Mouse (Mus musculus) cortical plate, adult 2 months (tissue): ENCODE measurements around the gene Lrp6. TPM values are rescaled to one million over a fixed set of nuclear protein-coding genes. Genes with fewer than 3 reads are reported as not detected.

Experiments used
- H3K27ac ChIP-seq: fragments of 200-500 bp; 2 replicates; pipeline ENCODE4 v1.5.1; 2012; ENCODE audit warnings: low read length, control low read depth, inconsistent platforms; ENCODE audit not compliant: insufficient read depth
- H3K4me1 ChIP-seq: fragments of 200-500 bp; 2 replicates; pipeline ENCODE4 v1.6.1; 2011; ENCODE audit warnings: low read length; ENCODE audit not compliant: control insufficient read depth, insufficient read depth
- H3K4me3 ChIP-seq: fragments of 200-500 bp; 2 replicates; pipeline ENCODE4 v1.5.1; 2011; ENCODE audit warnings: mild to moderate bottlenecking, low read length, control low read depth; ENCODE audit not compliant: insufficient read depth
- CTCF ChIP-seq: fragments of 200-500 bp; IDR thresholded peaks from 2 replicates; pipeline ENCODE4 v1.5.1; 2011; ENCODE audit warnings: mild to moderate bottlenecking, control low read depth, low read length; ENCODE audit not compliant: insufficient read depth; ENCODE audit errors: extremely low read depth
- POLR2A ChIP-seq: fragments of 200-500 bp; IDR thresholded peaks from 2 replicates; pipeline ENCODE4 v1.6.1; 2011; ENCODE audit warnings: mild to moderate bottlenecking, low read length, control low read depth; ENCODE audit not compliant: insufficient read depth; ENCODE audit errors: extremely low read depth
- polyA plus RNA-seq: library from polyadenylated mRNA; depleted of rRNA; stranded (reverse); fragments of >200 nt; gene quantifications from 2 replicates; pipeline ENCODE4 v1.2.3, GENCODE M21; 2012

Gene Lrp6
- polyA plus RNA-seq, 1 experiment = 25.3 TPM

DNA sequence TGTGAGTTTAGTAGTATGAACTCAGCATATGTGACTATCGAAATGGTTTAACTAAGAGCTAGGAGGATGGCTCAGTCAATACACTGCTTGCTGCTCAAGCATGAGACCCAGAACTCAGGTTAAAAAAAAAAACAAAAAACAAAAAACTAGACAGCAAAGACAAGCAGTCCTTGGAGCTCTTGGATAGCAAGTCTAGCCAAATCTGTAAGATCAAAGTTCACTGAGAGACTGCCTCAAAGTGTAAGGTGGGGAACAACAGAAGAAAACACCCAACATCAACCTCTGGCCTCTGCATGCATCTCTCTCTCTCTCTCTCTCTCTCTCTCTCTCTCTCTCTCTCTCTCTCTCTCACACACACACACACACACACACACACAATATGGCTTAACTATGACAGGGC lies 9.7 kb downstream of the Lrp6 start:
- TF ChIP-seq POLR2A (no peak), CTCF (no peak)
- no peak overlapping the region for H3K4me3 ChIP-seq
- H3K27ac ChIP-seq = no peak overlapping the region
- H3K4me1 ChIP-seq = peaks cover 5% of the 10 kb centered on the region; the same call in 1 of the 2 replicates

DNA sequence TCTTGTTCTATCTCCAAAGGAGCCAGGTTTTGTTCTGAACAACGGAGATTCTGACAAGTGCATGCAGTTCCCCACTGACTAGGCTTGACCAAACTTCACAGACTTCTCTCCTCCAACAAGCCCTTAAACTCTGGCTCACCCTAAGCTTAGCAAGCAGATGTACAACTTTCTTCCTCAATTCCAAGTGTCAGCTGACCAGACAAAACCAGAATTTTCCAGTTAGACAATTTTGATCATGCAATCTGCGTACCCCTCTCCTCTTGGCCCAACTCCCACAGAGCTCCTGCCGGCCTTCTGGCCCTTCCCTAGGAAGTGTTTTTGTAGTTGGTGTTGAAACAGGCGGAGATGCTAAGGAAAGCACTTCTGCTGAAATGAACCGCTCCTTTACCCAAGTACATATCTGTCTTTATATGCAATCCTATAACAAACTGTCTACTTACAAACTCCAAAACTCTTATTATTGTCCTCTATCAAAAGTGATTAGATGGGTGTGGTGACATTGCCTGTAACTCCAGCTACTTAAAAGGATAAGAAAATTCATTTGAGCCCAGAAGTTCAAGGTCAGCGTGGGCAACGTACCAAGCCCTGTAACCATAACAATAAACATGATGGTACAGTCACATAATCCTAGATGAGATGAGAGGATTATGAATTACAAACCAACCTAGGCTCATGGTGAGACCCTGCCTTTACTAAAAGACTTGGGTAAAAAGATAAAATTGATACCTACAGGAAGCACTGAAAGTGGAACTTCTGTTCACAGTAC lies 10.4 kb downstream of the Lrp6 start:
- Histone ChIP-seq H3K4me3 (no peak overlapping the region), H3K27ac (no peak overlapping the region), H3K4me1 (peaks cover 5% of the 10 kb centered on the region; the same call in 1 of the 2 replicates)
- no peak for TF ChIP-seq CTCF
- no peak for TF ChIP-seq POLR2A

DNA sequence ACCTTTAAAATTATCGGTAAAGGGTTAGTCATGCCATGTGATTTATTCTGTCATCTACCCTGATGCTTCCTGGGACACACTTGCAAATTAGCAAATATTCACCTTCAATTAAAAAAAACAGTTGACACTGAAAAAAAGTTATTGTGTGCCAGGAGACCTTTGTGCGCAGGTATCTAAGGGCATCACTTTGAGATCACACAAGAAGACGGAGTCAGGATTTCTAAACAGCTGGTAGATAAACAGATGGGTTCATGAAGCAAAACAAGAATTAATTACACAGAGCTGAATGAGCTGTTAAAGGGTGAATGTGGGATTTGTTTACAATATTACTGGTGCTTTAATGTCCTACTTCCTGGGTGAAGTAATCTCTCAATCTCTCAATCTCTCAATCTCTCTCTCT lies 11.6 kb downstream of the Lrp6 start:
- no peak for TF ChIP-seq CTCF
- Histone ChIP-seq H3K27ac (no peak overlapping the region), H3K4me1 (peaks cover 6% of the 10 kb centered on the region; the same call in 1 of the 2 replicates), H3K4me3 (no peak overlapping the region)

DNA sequence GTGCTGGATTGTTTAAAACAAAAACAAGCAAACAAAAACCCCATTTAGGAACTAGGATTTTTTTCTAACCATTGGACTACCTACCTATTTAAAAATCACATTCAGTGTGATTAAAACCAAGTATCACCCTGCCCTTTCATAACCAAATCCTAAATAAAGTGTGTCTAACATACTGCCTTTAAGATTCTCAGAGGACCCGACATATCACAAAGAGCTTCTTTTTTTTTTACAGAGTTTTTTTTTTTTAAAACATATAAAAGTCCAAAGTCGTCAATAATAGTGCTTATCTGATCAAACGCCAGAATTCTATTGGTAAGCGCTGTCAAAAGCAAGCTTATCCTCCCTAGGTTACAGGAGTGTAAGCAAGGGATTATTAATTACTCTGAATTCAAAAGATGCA lies 12.5 kb downstream of the Lrp6 start:
- Histone ChIP-seq H3K27ac (no peak overlapping the region), H3K4me3 (no peak overlapping the region), H3K4me1 (peaks cover 5% of the 10 kb centered on the region; the same call in 1 of the 2 replicates)
- TF ChIP-seq POLR2A (no peak), CTCF (no peak)

DNA sequence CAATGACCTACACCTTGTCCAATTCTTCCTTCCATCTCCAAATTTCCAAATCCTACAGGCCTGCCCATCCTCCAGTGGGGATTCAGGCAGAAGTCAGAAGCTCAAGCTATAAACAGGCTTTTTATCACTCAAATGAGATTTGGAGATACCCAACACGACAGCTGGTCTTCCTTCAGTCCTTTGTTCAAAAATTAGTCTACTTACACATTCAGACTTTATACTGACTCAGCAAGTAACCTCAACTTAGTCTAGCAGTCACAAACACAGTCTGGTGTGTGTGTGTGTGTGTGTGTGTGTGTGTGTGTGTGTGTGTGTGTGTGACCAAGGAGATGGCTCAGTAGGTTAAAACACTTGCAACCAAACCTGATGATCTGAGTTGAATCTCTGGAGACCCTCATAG lies 15.8 kb downstream of the Lrp6 start:
- Histone ChIP-seq H3K4me3 (no peak overlapping the region), H3K27ac (no peak overlapping the region), H3K4me1 (peaks cover 3% of the 10 kb centered on the region; the same call in 1 of the 2 replicates)
- no peak for TF ChIP-seq CTCF

DNA sequence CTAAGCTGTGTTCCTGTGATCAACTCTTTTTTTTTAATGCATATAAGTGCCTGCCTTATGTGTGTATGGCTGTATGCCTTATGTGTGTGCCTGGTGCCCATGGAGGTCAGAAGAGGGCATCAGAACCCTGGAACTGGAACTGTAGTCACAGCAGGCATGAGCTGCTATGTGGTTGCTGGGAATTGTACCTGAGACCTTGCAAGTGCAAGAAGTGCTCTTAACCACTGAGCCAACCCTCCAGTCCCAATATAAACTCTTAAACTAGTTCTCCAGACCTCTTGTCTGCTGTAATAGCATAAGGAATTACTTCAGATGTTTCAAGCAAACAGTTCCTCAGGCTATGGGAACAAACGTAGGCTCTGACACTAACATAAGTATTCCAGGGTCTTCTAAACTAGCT lies 16.4 kb downstream of the Lrp6 start:
- H3K27ac ChIP-seq = no peak overlapping the region
- no peak overlapping the region for H3K4me3 ChIP-seq
- peaks cover 1% of the 10 kb centered on the region; the same call in 1 of the 2 replicates for H3K4me1 ChIP-seq
- no peak for TF ChIP-seq POLR2A
- TF ChIP-seq CTCF = no peak

DNA sequence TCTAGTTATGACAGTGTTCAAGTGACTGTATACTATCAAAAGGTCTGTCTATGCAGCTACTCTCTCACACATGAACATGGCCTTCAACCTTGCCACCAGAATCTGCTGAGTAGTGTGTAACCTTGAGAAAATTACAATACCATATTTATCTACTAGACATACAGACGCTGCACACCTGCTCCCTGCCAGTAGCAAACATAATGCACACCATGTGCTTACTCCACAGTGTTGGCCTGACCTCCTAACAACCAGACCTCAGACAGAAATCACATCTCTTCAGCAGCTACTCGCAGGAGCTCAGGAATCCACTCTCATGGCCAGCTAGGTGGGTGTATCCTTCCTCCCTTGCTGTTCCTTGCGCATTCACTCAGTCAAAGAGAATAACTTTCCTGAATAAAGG lies 21.9 kb downstream of the Lrp6 start:
- no peak for TF ChIP-seq CTCF
- TF ChIP-seq POLR2A = no peak
- Histone ChIP-seq H3K27ac (no peak overlapping the region), H3K4me3 (no peak overlapping the region), H3K4me1 (peaks cover 5% of the 10 kb centered on the region)

DNA sequence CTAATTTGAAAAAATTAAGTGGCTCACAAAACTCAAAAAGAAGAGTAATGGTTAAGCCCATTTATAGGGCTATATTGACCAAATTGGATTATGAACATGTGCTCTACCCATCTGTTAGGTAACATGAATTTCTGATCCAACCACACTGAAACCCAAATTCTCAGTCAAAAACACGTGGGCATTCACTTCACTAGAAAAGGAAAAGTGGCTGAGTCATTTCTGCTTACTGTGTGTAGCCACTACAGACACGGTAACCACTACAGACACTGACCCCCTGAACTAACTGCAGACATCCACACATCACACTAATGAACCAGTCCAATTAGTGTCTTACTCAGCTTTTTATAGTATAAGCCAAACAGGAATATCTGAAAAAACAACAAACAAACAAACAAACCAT lies 22.7 kb downstream of the Lrp6 start:
- H3K4me3 ChIP-seq = no peak overlapping the region
- peaks cover 5% of the 10 kb centered on the region for H3K4me1 ChIP-seq
- no peak overlapping the region for H3K27ac ChIP-seq
- TF ChIP-seq POLR2A = no peak
- no peak for TF ChIP-seq CTCF

DNA sequence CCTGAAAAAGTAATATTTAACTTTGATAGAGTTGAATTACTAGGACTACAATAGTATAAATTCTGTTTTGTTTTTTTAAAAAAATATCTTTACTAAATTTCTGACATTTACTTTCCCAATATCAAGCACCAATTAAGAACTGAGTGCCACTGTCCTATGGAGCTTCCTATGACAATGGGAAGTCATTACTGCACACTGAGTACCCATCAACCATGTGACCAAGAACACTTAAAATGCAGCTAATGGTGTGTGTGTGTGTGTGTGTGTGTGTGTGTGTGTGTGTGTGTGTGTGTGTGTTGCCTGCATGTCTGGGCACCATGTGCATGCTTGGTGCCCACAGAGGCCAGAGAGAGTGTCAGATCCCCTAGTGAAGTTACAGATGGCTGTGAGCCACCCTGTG lies 23.2 kb downstream of the Lrp6 start:
- H3K4me3 ChIP-seq = no peak overlapping the region
- H3K27ac ChIP-seq = no peak overlapping the region
- TF ChIP-seq POLR2A = no peak
- no peak for TF ChIP-seq CTCF
- peaks cover 5% of the 10 kb centered on the region for H3K4me1 ChIP-seq

DNA sequence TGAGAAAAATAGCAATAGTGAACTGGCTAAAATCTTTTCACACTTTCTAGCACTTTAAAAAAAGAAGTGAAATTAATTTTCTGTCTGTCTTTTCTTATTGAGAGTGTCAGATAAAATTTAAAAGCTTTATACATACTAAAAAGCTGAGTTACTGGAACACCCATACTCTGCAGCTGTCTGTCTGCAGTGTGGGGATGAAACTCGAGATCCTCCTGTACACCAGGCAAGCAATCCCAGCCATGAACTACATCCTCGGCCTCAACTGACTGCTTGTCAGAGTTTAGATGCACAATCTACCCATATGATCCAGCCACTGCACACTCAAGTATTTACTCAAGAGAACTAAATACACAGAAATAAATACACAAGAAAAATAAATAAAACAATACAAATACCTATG lies 24.4 kb downstream of the Lrp6 start:
- H3K4me1 ChIP-seq = peaks cover 5% of the 10 kb centered on the region
- no peak overlapping the region for H3K27ac ChIP-seq
- TF ChIP-seq CTCF = no peak
- TF ChIP-seq POLR2A = no peak
- no peak overlapping the region for H3K4me3 ChIP-seq
